Mouse (Mus musculus): ENCODE data around the gene Tenm2.

GRCm38 (mm10) chr11:36697816-36698215, 537.9 kb downstream of the Tenm2 start:
- TF ChIP-seq CTCF (IDR thresholded peaks at IDR 0.05; ENCODE audit: extremely low read depth, insufficient read length, insufficient replicate concordance, low read depth, low read length) (no peak), POLR2A (IDR thresholded peaks at IDR 0.05; ENCODE audit: low read depth, low read length) (no peak)

Data from small intestine, adult 2 months (tissue).